Mouse (Mus musculus): ENCODE data around the gene Mfsd6l. TPM values are rescaled to one million over a fixed set of nuclear protein-coding genes. Genes with fewer than 3 reads are reported as not detected.

The Mfsd6l gene
- polyA plus RNA-seq, 1 experiment: 0.26 TPM

DNA sequence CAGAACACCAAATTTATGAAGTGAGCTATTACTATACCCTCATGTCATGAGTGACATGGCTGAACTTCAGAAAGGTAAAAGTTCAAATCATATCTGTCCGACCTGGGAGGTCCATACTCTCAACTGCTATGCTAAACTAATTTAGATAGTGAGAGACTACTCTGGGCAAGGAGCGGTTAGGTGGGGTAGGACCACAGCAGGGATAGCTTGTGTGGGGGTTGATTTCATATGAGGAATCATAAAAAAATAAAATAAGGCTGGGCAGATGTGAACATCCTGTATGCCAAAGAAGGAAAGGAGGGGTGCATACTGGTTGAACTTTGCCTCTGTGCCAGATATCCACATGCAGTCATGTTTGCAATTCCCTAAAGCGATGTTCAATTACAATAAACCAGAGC is 9.0 kb downstream of the Mfsd6l start:
- no peaks in the 10 kb centered on the region for H3K36me3 ChIP-seq (ENCODE audit: control insufficient read depth, insufficient read depth, low read length)
- WGBS: 91% methylated on average over 3 of the region's 3 CpGs
- H3K27ac ChIP-seq (ENCODE audit: insufficient read depth, low read length): no peak overlapping the region
- peaks cover 2% of the 10 kb centered on the region; the same call in 1 of the 2 replicates for H3K4me1 ChIP-seq (ENCODE audit: control insufficient read depth, insufficient read depth, insufficient read length)
- DNase-seq (ENCODE audit: low read depth in 1 of 2, low spot score in 2 of 2): no peak
- no peaks in the 10 kb centered on the region for H3K27me3 ChIP-seq (ENCODE audit: control insufficient read depth, insufficient read depth, low read length)
- H3K4me3 ChIP-seq (ENCODE audit: extremely low read depth, insufficient read depth, insufficient read length): no peak overlapping the region
- no peak for TF ChIP-seq CTCF (IDR thresholded peaks at IDR 0.05; ENCODE audit: extremely low read depth, insufficient read depth, insufficient read length, insufficient replicate concordance)
- TF ChIP-seq POLR2A (IDR thresholded peaks at IDR 0.05; ENCODE audit: low read depth, low read length): no peak

DNA sequence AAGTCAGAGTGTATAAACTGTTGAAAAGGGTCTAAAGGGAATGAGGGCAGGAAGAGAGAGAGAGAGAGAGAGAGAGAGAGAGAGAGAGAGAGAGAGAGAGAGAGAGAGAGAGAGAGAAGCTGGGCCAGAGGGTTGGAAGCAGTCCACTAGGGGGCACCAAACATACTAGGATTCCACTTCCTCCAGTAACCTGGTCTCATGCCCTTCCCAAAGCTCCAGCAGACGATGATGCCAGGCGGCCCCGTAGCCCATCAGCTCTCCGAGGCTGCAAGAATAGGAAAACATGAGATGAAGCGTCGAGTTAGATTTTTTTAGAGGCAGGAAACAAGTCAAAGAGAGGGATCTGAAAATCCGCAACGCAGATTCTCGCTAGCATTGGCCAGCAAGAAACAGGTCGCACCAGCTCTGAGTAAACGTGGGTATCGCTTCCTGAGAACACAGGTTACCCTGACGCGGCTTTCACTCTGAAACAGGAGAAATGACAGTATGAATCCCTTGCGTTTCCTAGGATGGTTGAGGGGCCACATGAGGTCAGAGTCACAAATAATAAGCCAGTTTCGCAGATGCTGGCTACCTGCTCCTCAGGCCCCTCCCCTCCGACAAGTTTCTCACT is 10.6 kb downstream of the Mfsd6l start:
- DNase-seq (ENCODE audit: low read depth in 1 of 2, low spot score in 2 of 2): peak in 1 of 2 experiments; percentile 35
- peaks cover 2% of the 10 kb centered on the region; the same call in 1 of the 2 replicates for H3K4me1 ChIP-seq (ENCODE audit: control insufficient read depth, insufficient read depth, insufficient read length)
- WGBS: 19% methylated on average over 17 of the region's 17 CpGs
- no peaks in the 10 kb centered on the region for H3K36me3 ChIP-seq (ENCODE audit: control insufficient read depth, insufficient read depth, low read length)
- no peaks in the 10 kb centered on the region for H3K27me3 ChIP-seq (ENCODE audit: control insufficient read depth, insufficient read depth, low read length)
- H3K27ac ChIP-seq (ENCODE audit: insufficient read depth, low read length): no peak overlapping the region
- H3K4me3 ChIP-seq (ENCODE audit: extremely low read depth, insufficient read depth, insufficient read length): no peak overlapping the region
- peak; percentile 45; the same call in 1 of the 2 replicates for TF ChIP-seq CTCF (IDR thresholded peaks at IDR 0.05; ENCODE audit: extremely low read depth, insufficient read depth, insufficient read length, insufficient replicate concordance)
- TF ChIP-seq POLR2A (IDR thresholded peaks at IDR 0.05; ENCODE audit: low read depth, low read length): no peak

DNA sequence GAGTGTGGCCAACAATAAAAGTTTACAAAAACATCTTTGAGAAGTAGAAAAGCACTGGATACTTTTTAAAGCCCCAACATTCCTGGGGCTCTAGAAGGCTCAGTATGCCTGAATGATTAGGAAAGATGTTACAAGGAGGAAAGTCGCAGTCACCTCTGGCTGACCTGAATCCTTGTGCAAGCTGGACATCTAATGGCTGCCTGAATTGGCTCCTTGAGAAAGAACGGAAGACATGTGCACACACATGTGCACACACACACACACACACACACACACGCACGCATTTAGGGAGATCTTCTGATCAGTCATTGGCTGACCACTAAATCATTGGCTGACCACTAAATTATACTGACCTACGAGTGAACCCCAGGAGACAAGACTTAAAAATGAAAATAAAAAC is 14.9 kb downstream of the Mfsd6l start:
- no peak for DNase-seq (ENCODE audit: low read depth in 1 of 2, low spot score in 2 of 2)
- Histone ChIP-seq H3K36me3 (ENCODE audit: control insufficient read depth, insufficient read depth, low read length) (no peaks in the 10 kb centered on the region), H3K27ac (ENCODE audit: insufficient read depth, low read length) (no peak overlapping the region), H3K4me3 (ENCODE audit: extremely low read depth, insufficient read depth, insufficient read length) (no peak overlapping the region), H3K27me3 (ENCODE audit: control insufficient read depth, insufficient read depth, low read length) (no peaks in the 10 kb centered on the region), H3K4me1 (ENCODE audit: control insufficient read depth, insufficient read depth, insufficient read length) (peaks cover 2% of the 10 kb centered on the region; the same call in 1 of the 2 replicates)
- TF ChIP-seq POLR2A (IDR thresholded peaks at IDR 0.05; ENCODE audit: low read depth, low read length): no peak
- TF ChIP-seq CTCF (IDR thresholded peaks at IDR 0.05; ENCODE audit: extremely low read depth, insufficient read depth, insufficient read length, insufficient replicate concordance): no peak
- WGBS: 86% methylated on average over 5 of the region's 5 CpGs

DNA sequence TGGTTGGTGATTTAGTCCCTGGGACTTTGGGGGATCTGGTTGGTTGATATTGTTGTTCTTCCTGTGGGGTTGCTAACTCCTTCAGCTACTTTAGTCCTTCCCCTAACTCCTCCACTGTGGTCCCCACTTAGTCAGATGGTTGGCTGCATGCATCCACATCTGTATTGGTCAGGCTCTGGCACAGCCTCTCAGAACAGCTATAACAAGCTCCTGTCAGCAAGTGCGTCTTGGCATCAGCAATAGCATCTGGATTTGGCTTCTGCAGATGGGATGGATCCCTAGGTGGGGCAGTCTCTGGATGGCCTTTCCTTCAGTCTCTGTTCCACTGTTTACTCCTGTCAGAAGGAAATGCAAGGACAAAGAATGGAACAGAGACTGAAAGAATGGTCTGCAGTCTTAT is 21.1 kb downstream of the Mfsd6l start:
- Histone ChIP-seq H3K4me1 (ENCODE audit: control insufficient read depth, insufficient read depth, insufficient read length) (no peaks in the 10 kb centered on the region), H3K27ac (ENCODE audit: insufficient read depth, low read length) (no peak overlapping the region), H3K36me3 (ENCODE audit: control insufficient read depth, insufficient read depth, low read length) (no peaks in the 10 kb centered on the region), H3K27me3 (ENCODE audit: control insufficient read depth, insufficient read depth, low read length) (no peaks in the 10 kb centered on the region), H3K4me3 (ENCODE audit: extremely low read depth, insufficient read depth, insufficient read length) (no peak overlapping the region)
- TF ChIP-seq POLR2A (IDR thresholded peaks at IDR 0.05; ENCODE audit: low read depth, low read length) (no peak), CTCF (IDR thresholded peaks at IDR 0.05; ENCODE audit: extremely low read depth, insufficient read depth, insufficient read length, insufficient replicate concordance) (no peak)
- DNase-seq (ENCODE audit: low read depth in 1 of 2, low spot score in 2 of 2): no peak
- WGBS: 94% methylated on average over 1 of the region's 1 CpGs

DNA sequence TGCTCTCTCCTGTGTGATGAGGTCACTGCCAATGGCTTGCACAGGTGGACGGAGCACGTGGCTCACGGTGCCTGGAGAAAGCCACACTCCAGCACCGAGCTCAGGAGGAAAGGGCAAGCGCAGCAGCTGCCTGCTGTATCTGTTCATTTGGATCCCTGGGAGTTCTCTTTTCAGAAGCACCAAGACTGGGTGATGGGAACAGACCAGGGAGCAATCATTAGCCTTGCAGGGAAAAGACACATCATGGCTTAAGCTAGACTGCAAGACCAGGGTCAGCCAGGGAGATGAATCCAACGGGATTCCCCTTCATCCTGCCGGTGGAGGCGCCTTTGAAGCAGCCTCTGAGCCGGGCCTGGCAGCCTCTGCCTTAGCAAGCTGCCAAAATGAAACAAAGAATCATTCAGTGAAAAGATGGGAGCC is 23.5 kb downstream of the Mfsd6l start:
- Histone ChIP-seq H3K4me3 (ENCODE audit: extremely low read depth, insufficient read depth, insufficient read length) (no peak overlapping the region), H3K27me3 (ENCODE audit: control insufficient read depth, insufficient read depth, low read length) (no peaks in the 10 kb centered on the region), H3K27ac (ENCODE audit: insufficient read depth, low read length) (no peak overlapping the region), H3K36me3 (ENCODE audit: control insufficient read depth, insufficient read depth, low read length) (no peaks in the 10 kb centered on the region), H3K4me1 (ENCODE audit: control insufficient read depth, insufficient read depth, insufficient read length) (no peaks in the 10 kb centered on the region)
- WGBS: 61% methylated on average over 9 of the region's 9 CpGs
- no peak for TF ChIP-seq CTCF (IDR thresholded peaks at IDR 0.05; ENCODE audit: extremely low read depth, insufficient read depth, insufficient read length, insufficient replicate concordance)
- DNase-seq (ENCODE audit: low read depth in 1 of 2, low spot score in 2 of 2): no peak

DNA sequence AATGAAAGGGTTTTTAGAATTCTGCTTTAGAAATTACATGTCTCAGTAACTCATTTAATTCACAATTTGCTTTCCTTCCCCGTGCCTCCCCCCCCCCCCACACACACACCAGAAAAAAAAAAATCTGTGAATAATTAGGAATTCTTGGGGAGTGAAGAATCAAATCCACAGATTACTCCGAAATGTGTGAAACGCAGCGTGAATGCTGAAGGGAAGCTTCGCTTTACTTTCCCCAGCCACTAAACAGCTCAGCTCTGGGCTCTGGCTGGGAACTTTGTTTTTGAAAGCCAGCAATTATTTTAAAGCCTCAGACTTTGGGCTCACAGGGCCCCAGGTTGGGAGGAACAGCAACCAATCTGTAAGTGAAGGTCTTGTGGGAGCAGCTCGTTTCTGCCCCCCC is 24.6 kb downstream of the Mfsd6l start:
- Histone ChIP-seq H3K4me3 (ENCODE audit: extremely low read depth, insufficient read depth, insufficient read length) (no peak overlapping the region), H3K27me3 (ENCODE audit: control insufficient read depth, insufficient read depth, low read length) (no peaks in the 10 kb centered on the region), H3K27ac (ENCODE audit: insufficient read depth, low read length) (no peak overlapping the region), H3K4me1 (ENCODE audit: control insufficient read depth, insufficient read depth, insufficient read length) (no peaks in the 10 kb centered on the region), H3K36me3 (ENCODE audit: control insufficient read depth, insufficient read depth, low read length) (no peaks in the 10 kb centered on the region)
- 77% methylated on average over 6 of the region's 6 CpGs for WGBS
- no peak for TF ChIP-seq CTCF (IDR thresholded peaks at IDR 0.05; ENCODE audit: extremely low read depth, insufficient read depth, insufficient read length, insufficient replicate concordance)
- no peak for TF ChIP-seq POLR2A (IDR thresholded peaks at IDR 0.05; ENCODE audit: low read depth, low read length)
- DNase-seq (ENCODE audit: low read depth in 1 of 2, low spot score in 2 of 2): no peak

DNA sequence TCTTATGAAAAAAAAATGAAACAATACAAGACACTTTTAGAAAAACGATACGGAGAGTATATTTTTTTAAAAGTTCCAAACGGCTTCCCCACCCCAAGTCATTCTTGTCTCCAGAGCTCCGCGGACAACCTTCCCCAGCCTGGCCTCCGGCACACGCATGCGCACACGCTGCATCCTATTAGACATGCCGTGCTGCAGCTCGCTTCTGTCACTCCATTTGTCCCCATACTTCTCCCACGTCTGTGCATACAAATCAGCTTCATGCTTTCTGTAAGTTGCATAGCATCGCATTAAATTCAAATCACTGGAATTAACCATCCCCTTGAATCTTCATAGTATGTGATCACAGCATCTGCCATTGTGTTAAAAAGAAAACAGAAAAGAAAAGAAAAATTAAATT is 27.2 kb downstream of the Mfsd6l start:
- no peaks in the 10 kb centered on the region for H3K36me3 ChIP-seq (ENCODE audit: control insufficient read depth, insufficient read depth, low read length)
- DNase-seq (ENCODE audit: low read depth in 1 of 2, low spot score in 2 of 2): no peak
- TF ChIP-seq CTCF (IDR thresholded peaks at IDR 0.05; ENCODE audit: extremely low read depth, insufficient read depth, insufficient read length, insufficient replicate concordance) (no peak), POLR2A (IDR thresholded peaks at IDR 0.05; ENCODE audit: low read depth, low read length) (no peak)
- no peaks in the 10 kb centered on the region for H3K27me3 ChIP-seq (ENCODE audit: control insufficient read depth, insufficient read depth, low read length)
- no peak overlapping the region for H3K4me3 ChIP-seq (ENCODE audit: extremely low read depth, insufficient read depth, insufficient read length)
- no peak overlapping the region for H3K27ac ChIP-seq (ENCODE audit: insufficient read depth, low read length)
- WGBS: 88% methylated on average over 13 of the region's 13 CpGs
- H3K4me1 ChIP-seq (ENCODE audit: control insufficient read depth, insufficient read depth, insufficient read length): no peaks in the 10 kb centered on the region
